Mouse (Mus musculus) forebrain, embryonic 16.5 days (tissue): ENCODE measurements around the gene Rfesd. TPM values are rescaled to one million over a fixed set of nuclear protein-coding genes. Genes with fewer than 3 reads are reported as not detected.

Experiments used
- polyA plus RNA-seq: library from polyadenylated mRNA; unstranded; fragments of >200 nt; fragmentation: Nextera tagmentation; extraction: Ambion mirVana; gene quantifications from 2 replicates; pipeline ENCODE4 v1.2.1, GENCODE M21; 2015

Gene Rfesd
- polyA plus RNA-seq, 1 experiment from 2014 or later, result 16.7 TPM

Other genes starting within 250 kb of the Rfesd start
- 30.4 and 32.2 TPM in 2 replicates for gene Glrx, start 178.9 kb downstream of the Rfesd start, polyA plus RNA-seq
- gene Rhobtb3, start 74.8 kb downstream of the Rfesd start, polyA plus RNA-seq, result 33.1 and 41.3 TPM in 2 replicates
- 1.8 and 2.6 TPM in 2 replicates for gene Spata9, start 51.6 kb downstream of the Rfesd start, polyA plus RNA-seq
- gene Gpr150, start 38.3 kb upstream of the Rfesd start, polyA plus RNA-seq, result 1.5 and 1.8 TPM in 2 replicates
- gene Arsk, start 79.9 kb upstream of the Rfesd start, polyA plus RNA-seq, result 4.3 and 4.6 TPM in 2 replicates
- gene Ttc37, start 80.0 kb upstream of the Rfesd start, polyA plus RNA-seq, result 12.9 and 14.2 TPM in 2 replicates